In genomic region chr13:38798514-38798913, GRCm38 (mm10) we compare ENCODE assay signal across 13 mouse cellular contexts.
"Had no signal": no experiment of that assay in that cellular context is flagged by ENCODE, and none has a peak within 500 bp of the region (broad histone marks: within the 10 kb centered on the region; RNA-seq: fewer than 3 reads in every experiment).

No protein-coding gene starts in this region.

- H3K9me3 ChIP-seq: limb, embryonic 13.5 days had no signal

- H3K27me3 ChIP-seq: limb, embryonic 13.5 days had no signal

- H3K4me2 ChIP-seq: limb, embryonic 13.5 days had no signal

- DNase-seq: kidney, adult 18-20 months; kidney, postnatal 10 days; kidney, postnatal 4 days; left cerebral cortex, postnatal 4 days; lung, adult 18-20 months; retina, postnatal 1 day; right cerebral cortex, postnatal 4 days; spleen, adult 18-20 months; thymus, adult 18-20 months; thymus, postnatal 14 days had no signal

- H3K27ac ChIP-seq: layer of hippocampus, adult 2 months; limb, embryonic 13.5 days; liver, embryonic 14.5 days had no signal

- H3K9ac ChIP-seq: limb, embryonic 13.5 days; liver, embryonic 14.5 days had no signal

- H3K4me3 ChIP-seq: layer of hippocampus, adult 2 months; limb, embryonic 13.5 days had no signal

- H3K4me1 ChIP-seq: limb, embryonic 13.5 days had no signal

- H3K36me3 ChIP-seq: limb, embryonic 13.5 days had no signal
